Mouse (Mus musculus): Measurements from ENCODE around the gene Rpl10a. TPM values are rescaled to one million over a fixed set of nuclear protein-coding genes. Genes with fewer than 3 reads are reported as not detected.

Gene Rpl10a
- total and polyA plus RNA-seq, 3 experiments = 2,044 to 2,803 TPM; not detected in 1

DNA sequence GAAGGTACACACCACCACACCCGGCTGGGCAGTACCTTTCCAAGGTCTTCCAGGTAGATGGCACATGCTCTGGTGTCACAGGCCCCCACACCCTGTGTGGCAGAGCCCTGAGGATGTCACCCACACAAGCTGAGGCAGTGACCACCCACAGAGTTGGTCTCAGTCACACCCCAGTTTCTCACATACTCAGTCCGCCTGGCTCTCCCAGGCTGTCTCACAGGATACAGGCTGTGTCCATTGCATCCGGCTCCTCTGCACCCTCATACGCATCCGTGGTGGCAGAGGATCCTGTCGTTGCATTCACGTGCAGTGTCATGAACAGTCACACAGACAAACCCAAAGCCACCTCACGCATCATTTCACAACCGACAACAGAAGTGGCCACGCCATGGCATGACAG is 19.1 kb downstream of the Rpl10a start:
- H3K4me3 ChIP-seq (ENCODE audit: control insufficient read depth in 1 of 2, insufficient read depth in 1 of 2, low read depth in 2 of 2, low read length in 2 of 2) = no peak overlapping the region
- H3K9me3 ChIP-seq (replicated peaks; ENCODE audit: insufficient read depth, low read length) = no peaks in the 10 kb centered on the region
- H3K27me3 ChIP-seq (ENCODE audit: control insufficient read depth in 1 of 2, insufficient read depth in 2 of 2, low read length in 2 of 2) = no peaks in the 10 kb centered on the region; a peak in 1 of 4 replicates
- no peak overlapping the region for H3K27ac ChIP-seq (ENCODE audit: control insufficient read depth, low read depth, low read length)
- no peaks in the 10 kb centered on the region; the same call in 1 of the 2 replicates for H3K79me2 ChIP-seq (ENCODE audit: control insufficient read depth, insufficient read depth, low read length, poor library complexity)
- TF ChIP-seq RCOR1 (IDR thresholded peaks at IDR 0.05; ENCODE audit: low read depth, low read length) (no peak), GABPA (IDR thresholded peaks at IDR 0.05; ENCODE audit: low read depth, low read length) (no peak), MAX (IDR thresholded peaks at IDR 0.05; ENCODE audit: low read length) (no peak), SIN3A (IDR thresholded peaks at IDR 0.05; ENCODE audit: low read length) (no peak), SMC3 (IDR thresholded peaks at IDR 0.05; ENCODE audit: low read depth, low read length) (no peak), NRF1 (IDR thresholded peaks at IDR 0.05; ENCODE audit: insufficient read depth, low read depth, low read length, poor library complexity, severe bottlenecking) (no peak), POLR2AphosphoS2 (IDR thresholded peaks at IDR 0.05; ENCODE audit: low read length) (no peak), HCFC1 (IDR thresholded peaks at IDR 0.05; ENCODE audit: low read depth, low read length) (no peak), USF2 (IDR thresholded peaks at IDR 0.05; ENCODE audit: borderline replicate concordance in 1 of 2, insufficient read depth in 1 of 2, low read depth in 1 of 2, low read length in 2 of 2) (no peak), GATA1 (IDR thresholded peaks at IDR 0.05; ENCODE audit: low read depth, low read length) (no peak), UBTF (IDR thresholded peaks at IDR 0.05; ENCODE audit: borderline replicate concordance, insufficient read depth, low read depth, low read length) (no peak), MYB (IDR thresholded peaks at IDR 0.05; ENCODE audit: low read depth, low read length) (no peak)
- no peaks in the 10 kb centered on the region for H3K36me3 ChIP-seq (ENCODE audit: control insufficient read depth in 1 of 2, insufficient read depth in 2 of 2, low read length in 2 of 2)
- H3K4me1 ChIP-seq (ENCODE audit: control insufficient read depth in 1 of 2, insufficient read depth in 2 of 2, low read length in 2 of 2) = no peaks in the 10 kb centered on the region; a peak in 2 of 4 replicates
- no peak overlapping the region for H3K9ac ChIP-seq (ENCODE audit: control insufficient read depth, low read depth, low read length, poor library complexity, severe bottlenecking)
- no peak for DNase-seq (ENCODE audit: low read depth, low spot score)

DNA sequence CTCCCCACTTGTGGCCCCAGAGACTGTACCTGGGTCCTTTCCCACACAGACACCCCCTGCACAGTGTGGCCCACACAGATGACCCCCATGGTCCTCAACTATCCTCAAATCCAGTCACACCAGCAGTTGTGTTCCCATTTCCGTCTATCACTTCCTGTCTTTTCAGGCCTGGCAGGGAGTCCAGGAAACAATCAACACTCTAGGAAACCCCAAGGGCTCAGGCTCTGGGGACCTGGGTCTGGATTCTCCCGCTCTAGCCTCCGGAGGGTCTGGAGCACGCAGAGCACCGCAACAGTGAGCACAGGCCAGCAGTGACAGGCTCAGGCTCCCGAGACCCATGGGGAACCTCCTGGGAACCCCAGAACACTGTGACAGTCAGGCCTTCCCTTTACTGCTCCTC is 19.9 kb downstream of the Rpl10a start:
- Histone ChIP-seq H3K4me3 (ENCODE audit: control insufficient read depth in 1 of 2, insufficient read depth in 1 of 2, low read depth in 2 of 2, low read length in 2 of 2) (no peak overlapping the region), H3K36me3 (ENCODE audit: control insufficient read depth in 1 of 2, insufficient read depth in 2 of 2, low read length in 2 of 2) (no peaks in the 10 kb centered on the region), H3K9ac (ENCODE audit: control insufficient read depth, low read depth, low read length, poor library complexity, severe bottlenecking) (no peak overlapping the region), H3K27me3 (ENCODE audit: control insufficient read depth in 1 of 2, insufficient read depth in 2 of 2, low read length in 2 of 2) (no peaks in the 10 kb centered on the region; a peak in 1 of 4 replicates), H3K27ac (ENCODE audit: control insufficient read depth, low read depth, low read length) (no peak overlapping the region), H3K79me2 (ENCODE audit: control insufficient read depth, insufficient read depth, low read length, poor library complexity) (no peaks in the 10 kb centered on the region; the same call in 1 of the 2 replicates), H3K4me1 (ENCODE audit: control insufficient read depth in 1 of 2, insufficient read depth in 2 of 2, low read length in 2 of 2) (no peaks in the 10 kb centered on the region; a peak in 2 of 4 replicates), H3K9me3 (replicated peaks; ENCODE audit: insufficient read depth, low read length) (no peaks in the 10 kb centered on the region)
- TF ChIP-seq KAT2A (conservative IDR thresholded peaks at IDR 0.05; ENCODE audit: low read depth, low read length) = no peak
- no peak for TF ChIP-seq MYB (IDR thresholded peaks at IDR 0.05; ENCODE audit: low read depth, low read length)
- no peak for TF ChIP-seq USF1 (IDR thresholded peaks at IDR 0.05; ENCODE audit: low read depth, low read length)
- TF ChIP-seq SIN3A (IDR thresholded peaks at IDR 0.05; ENCODE audit: low read length) = no peak
- no peak for TF ChIP-seq MAFK (IDR thresholded peaks at IDR 0.05; ENCODE audit: borderline replicate concordance, low read depth, low read length)
- no peak for TF ChIP-seq ZNF384 (IDR thresholded peaks at IDR 0.05; ENCODE audit: low read depth, low read length)
- TF ChIP-seq SMC3 (IDR thresholded peaks at IDR 0.05; ENCODE audit: low read depth, low read length) = no peak
- no peak for TF ChIP-seq MAZ (IDR thresholded peaks at IDR 0.05; ENCODE audit: low read depth, low read length)
- no peak for TF ChIP-seq ELF1 (IDR thresholded peaks at IDR 0.05; ENCODE audit: low read depth, low read length)
- TF ChIP-seq JUND (IDR thresholded peaks at IDR 0.05; ENCODE audit: low read depth, low read length) = no peak
- TF ChIP-seq GATA1 (IDR thresholded peaks at IDR 0.05; ENCODE audit: low read depth, low read length) = no peak
- TF ChIP-seq POLR2AphosphoS2 (IDR thresholded peaks at IDR 0.05; ENCODE audit: low read length) = no peak
- no peak for TF ChIP-seq GABPA (IDR thresholded peaks at IDR 0.05; ENCODE audit: low read depth, low read length)
- TF ChIP-seq TAL1 (IDR thresholded peaks at IDR 0.05; ENCODE audit: low read length) = no peak
- TF ChIP-seq E2F4 (IDR thresholded peaks at IDR 0.05; ENCODE audit: borderline replicate concordance, low read depth, low read length) = no peak
- DNase-seq (ENCODE audit: low read depth, low spot score) = no peak
